Mouse (Mus musculus): ENCODE data around the gene Slc7a6os.

The Slc7a6os gene

DNA sequence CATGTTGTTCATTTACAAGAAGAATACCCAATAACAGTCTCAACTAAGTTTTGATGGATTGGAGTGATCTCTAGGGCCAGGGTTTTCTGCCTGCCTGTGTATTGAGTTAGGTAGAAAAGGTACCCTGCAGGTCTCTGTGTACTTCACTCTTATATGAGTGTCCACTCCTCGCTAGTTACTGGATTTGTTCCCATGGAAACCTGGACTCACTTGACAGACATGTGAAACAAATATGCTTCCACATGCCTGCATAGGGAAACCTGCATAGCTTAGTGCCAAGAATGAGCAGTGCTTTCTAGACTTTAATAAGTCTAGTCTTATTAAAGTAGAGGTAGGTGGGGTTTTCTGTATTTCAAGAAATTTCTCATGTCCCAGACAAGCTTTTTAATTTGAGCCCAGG lies 33.8 kb downstream of the Slc7a6os start:
- no peak for DNase-seq

DNA sequence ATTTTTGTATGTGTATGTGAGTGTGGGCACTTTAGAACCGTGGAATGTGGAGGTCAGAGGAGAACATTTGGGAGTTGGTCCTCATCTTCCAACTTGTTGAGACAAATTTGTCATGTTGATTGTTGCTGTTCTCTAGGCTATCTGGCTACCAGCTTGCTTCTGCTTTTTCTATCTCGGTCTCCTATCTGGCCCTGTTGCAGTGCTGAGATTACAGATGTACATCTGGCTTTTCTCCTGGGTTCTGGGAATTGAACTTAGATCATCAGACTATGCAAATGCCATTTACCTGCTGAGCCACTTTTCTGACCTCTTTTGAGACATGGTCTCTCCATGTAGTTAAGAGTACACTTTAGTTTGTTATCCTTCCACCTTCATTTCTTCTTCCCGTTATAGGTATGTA lies 37.2 kb downstream of the Slc7a6os start:
- no peak for DNase-seq

DNA sequence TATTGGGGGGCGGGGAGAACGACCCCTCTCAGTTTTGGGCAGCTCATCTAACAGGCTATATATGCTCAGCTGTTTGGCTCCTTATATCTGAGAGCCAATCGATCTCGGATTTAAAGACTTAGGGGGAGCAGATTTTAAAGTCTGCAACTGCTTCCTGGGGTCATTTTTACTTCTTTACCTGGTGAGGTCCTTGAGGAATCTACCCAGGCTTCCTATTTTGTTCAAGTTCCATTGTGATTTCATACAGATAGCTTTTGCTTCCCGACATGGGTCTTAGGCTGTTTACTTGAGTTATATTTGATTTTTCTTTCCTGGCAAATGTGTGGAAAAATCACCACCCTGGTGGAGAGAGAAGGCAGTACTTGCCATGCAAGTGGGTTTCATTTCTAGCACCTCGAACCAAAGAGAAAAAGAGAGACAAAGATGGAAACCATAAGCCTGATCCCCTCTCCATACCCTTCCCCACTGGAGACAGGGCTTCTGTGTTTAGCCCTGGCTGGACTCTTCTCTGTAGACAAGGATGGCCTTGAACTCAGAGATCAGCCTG lies 40.7 kb downstream of the Slc7a6os start:
- no peak for DNase-seq

DNA sequence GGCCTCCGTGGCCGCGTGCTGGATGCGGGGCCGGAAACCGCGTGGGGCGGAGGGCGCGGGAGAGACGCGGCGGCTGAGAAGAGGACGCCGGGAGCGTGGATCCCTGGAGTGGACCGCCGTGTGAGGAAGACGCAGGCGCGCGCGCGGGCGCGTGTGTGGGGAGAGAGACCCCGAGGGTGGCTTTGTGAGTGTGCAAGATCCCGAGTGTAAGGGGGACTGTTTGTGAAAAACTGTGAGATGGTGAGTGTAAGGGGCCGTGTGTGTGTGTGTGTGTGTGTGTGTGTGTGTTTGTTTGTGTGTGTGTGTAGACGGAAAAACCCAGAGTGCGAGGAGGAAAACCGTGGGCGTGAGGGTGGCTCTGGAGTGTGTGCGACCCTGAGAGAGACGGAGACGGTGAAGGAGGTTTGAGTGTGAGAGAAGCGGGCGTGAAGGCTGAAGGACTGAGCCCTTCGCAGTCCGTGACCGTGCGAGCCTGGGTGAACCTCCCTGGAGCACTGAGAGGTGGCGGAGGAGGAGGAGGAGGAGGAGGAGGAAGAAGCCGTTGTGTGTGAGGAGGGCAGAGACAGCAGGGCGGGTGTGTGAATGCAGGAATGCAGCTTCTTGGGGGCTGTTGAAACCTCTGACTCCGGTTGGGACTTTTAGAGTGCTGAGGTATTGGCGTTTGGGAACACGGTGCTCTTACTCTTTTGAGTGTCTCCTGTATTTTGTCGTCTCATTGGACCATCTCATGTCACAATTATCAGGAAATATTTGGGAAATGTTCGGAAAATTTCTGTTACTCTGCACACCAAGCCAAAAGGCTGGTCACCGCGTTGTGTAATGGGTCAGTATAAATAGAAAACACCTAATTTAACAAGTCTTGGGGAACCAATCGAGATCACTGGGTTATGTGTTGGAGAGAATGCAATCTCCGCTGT lies 41.5 kb downstream of the Slc7a6os start:
- peak; percentile 55 to 61 for DNase-seq

DNA sequence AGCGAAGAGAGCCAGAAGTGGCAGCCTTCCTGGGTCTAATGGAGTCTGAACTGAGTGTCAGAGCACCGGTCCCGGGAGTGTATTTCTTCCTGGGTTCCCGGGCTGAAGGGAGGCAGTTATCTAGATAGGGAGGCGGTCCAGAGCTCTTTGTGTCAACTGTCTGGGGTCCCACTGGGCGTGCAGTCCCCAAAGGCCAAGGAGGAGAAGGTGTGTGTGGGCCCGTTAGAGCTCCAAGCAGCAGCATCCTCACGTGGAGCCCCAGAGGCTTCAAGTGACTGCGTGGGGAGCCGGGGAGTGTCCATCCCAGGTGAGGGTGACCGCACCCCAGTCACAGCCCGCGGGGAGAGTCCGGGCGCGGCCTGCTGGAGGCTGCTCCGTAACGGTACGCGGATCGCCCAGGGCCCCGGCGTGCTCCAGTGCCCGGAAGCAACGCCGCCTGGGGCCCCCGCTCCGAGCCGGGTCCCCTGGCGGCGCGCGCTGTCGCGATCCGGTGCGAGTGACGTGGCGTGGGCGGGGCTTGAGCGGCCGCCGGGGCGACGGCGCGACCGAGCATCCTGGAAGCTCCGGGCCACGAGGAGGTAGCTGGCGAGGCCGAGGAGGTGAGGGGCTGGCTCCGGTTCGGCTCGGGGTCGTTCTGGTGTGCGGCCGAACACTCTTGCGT lies 42.2 kb downstream of the Slc7a6os start, which contains the start of gene Slc7a6:
Slc7a6 (plus strand) TSS at position 502 of the 661 bp plus-strand sequence.
- DNase-seq: peak; percentile 94

DNA sequence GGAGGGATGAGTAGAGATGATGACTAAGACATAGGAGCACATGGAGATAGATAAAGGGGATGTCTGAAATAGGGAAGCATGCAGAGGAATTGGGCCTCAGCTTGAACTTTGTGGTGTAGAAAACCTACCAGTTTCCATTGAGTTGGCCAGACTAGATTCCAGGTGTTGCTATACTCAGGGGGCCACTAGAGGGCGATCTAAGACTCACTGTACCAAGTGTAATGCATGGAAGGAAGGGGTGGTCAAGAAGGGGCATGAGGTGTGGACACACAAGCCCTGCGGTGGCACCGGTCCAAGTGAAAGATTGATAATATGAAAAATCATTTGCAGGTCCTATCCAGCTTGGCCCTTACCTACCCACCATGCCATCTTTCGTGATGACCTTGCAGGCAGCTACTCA lies 45.3 kb downstream of the Slc7a6os start:
- DNase-seq: peak; percentile 59 to 72

DNA sequence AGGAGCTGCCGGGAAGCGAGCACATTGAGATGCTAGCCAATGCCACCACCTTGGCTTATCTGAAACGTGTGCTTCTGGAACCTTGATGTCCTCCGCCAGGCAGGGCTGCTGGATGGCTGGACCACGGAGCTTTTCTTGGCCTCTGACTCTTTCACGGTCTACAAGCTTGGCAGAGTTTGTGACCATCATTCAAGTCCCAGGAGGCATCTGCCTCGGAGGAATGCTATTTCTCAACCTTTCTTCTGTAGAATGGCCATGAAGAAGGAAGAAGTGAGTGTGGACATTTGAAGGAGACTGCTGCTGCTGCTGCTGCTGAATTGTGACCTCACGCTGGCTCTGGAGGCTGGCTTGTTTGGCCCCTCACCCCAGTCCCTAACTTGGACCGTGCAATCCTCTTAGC lies 47.5 kb downstream of the Slc7a6os start:
- DNase-seq: no peak

DNA sequence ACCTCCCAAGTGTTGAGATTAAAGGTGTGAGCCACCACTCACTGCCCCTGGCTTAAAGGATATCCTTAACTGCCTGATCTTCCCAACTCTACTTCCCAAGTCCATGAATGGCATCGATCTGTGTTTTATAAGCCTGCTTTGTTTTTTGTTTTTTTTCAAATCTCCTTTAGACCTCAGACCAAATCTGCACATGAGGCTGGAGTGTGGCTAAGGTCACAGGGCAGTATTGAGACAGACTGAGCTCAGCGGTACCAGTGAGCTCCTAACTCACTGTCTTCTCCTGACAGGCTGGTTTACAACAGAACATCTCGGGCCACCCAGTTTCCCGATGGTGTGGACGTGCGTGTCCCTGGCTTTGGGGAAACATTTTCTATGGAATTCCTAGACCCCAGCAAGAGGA lies 50.9 kb downstream of the Slc7a6os start:
- DNase-seq: no peak

DNA sequence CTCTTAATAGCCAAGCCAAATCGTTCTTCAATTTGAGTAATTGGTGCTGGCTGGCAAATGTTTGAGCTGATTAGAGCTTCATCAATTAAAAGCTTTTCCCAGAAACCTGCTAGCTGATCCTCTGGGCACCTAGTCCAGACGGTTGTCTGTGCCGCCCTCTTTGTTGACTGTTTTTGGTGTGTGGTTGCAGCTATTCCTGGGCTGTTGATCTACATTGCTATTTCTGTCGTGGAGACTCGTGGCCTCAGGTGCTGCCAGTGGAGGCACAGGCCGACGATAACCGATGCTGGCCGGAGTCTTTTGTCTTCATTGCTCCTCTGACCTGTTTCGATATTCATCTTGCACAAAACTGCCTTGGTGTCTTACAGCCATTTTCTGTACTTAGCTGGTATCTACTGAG lies 52.4 kb downstream of the Slc7a6os start:
- DNase-seq: no peak

DNA sequence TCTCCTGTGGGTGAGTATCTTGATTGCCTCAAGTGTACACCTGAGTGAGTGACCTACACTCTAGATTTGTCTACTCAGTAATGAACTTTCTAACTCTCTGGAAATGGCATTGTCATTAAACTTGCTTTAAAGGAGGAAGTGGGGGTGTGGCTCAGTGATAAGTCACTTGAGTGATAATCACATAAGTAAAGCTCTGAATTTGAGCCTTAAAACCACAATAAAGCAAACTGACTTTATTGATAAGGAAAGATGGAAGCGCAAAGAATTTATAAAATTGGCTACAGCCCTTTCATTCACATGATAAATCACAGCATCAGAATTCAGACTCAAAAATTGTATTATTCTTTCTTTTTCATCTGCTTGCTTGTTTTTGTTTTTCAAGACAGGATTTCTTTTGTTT lies 53.3 kb downstream of the Slc7a6os start:
- DNase-seq: no peak

DNA sequence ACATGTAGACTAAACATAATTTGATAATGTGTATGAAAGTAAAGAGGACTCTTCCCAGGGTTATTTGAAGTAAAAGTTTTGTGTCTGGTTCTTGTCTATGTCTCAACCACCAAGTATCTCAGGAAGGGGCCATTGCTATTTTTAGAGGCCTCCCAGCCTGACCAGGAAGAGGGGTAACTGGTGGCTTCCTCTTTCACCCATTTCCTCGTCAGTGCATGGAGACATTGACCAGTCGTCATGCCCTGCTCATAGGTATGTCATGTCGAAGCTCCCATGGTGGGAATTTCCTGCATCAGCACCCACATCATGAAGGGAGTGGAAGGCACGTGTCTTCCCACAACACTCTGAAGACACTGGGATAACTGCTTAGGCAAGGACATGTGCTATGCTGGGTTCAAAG lies 57.9 kb downstream of the Slc7a6os start:
- DNase-seq: no peak

DNA sequence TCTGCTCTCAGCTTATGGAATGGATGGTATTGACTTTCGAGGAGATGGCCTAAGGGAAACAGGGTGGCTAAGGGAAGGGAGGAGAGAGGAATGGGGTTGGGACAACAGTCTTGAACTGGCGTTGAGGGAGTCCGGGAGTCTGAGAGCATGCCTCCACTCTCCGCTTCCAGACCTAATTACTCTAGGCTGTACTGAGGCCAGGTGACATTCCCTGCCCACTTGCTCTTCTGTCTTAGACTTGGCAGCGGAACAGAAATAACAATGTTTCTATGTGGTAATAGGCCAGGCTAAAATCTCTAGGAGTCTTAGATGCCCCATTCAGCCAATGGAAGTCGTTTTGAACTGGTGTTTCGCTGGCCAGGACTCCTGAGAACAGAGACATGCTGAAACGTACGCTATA lies 59.7 kb downstream of the Slc7a6os start:
- no peak for DNase-seq

All from thymus, postnatal 36 days (tissue).